Mouse (Mus musculus): Measurements from ENCODE around the gene Noxred1.
"Not testable (repeated sequence)": the region's sequence is repeated elsewhere in the genome, so short reads cannot be mapped to it uniquely, and the experiment has no call there.

The Noxred1 gene

GRCm38 (mm10) chr12:87229633-87230032 is 8.9 kb downstream of the Noxred1 start:
- DNase-seq (ENCODE audit: low spot score in 2 of 2) = no peak

GRCm38 (mm10) chr12:87226801-87227200 is 11.7 kb downstream of the Noxred1 start:
- DNase-seq (ENCODE audit: low spot score in 2 of 2) = no peak

- DNase-seq (ENCODE audit: low spot score in 2 of 2) = no peak
Measured at GRCm38 (mm10) chr12:87224950-87225349, 13.6 kb downstream of the Noxred1 start.

DNA sequence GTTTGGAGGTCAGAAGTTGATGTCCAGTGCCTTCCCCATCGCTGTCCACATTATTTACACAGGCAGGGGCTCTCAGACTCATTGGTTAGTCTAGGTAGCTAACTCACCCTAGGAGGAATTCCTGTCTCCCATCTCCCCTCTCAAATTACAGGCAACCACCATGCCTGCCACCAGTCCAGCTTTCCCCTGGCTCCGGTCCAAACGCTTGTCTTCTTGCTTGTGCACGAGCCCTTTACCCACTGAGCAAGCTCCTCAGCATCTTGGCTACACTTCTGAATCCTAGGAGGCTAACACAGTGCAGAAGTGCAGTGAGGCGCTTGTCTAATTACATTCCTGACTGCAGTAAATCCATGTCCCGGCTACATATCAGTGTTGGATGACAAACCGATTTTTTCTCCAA is 19.2 kb downstream of the Noxred1 start:
- DNase-seq (ENCODE audit: low spot score in 2 of 2) = no peak

- no peak for DNase-seq (ENCODE audit: low spot score in 2 of 2)
Measured at GRCm38 (mm10) chr12:87217596-87217995, 20.9 kb downstream of the Noxred1 start.

DNA sequence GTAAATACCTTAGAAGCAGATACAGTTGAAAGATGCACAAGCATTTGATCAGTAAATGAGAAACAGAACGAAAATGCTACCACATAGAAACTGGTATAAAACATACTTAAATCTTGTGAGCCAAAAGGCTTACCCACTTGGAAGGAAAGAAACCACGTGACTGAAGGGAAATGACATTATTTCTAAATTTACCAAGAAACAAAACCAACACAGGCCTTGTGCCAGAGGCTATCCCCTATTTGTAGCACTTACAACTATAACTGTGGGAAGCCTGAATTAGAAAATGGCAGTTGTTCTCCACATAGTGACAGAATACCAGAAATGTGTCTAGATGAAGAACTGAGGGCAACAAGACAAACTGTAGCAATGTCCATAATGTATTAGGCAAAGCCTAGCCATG is 22.5 kb downstream of the Noxred1 start:
- no peak for DNase-seq (ENCODE audit: low spot score in 2 of 2)

- DNase-seq (ENCODE audit: low spot score in 2 of 2) = no peak
Measured at GRCm38 (mm10) chr12:87212844-87213606, 25.5 kb downstream of the Noxred1 start.

GRCm38 (mm10) chr12:87205789-87206188 is 32.7 kb downstream of the Noxred1 start:
- not testable (repeated sequence) for DNase-seq (ENCODE audit: low spot score in 2 of 2)

DNA sequence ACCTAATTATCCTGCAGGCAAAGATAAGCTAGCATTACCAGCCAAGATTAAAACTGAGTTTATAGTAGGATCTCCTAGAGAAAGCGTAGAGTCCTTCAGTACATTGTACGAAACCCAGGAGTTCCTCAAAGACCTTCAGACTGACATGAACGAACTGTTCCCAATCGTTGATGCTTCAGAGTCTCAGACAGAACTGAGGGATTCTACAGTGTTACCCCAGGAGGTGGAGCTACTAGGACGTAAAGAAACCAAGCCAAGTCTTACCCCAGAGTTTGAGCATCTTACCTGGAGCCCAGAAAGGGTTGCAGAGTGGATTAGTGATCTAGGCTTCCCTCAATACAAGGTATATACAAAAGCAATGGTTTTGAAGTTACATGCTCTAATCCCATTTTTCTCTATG is 36.8 kb downstream of the Noxred1 start:
- no peak for DNase-seq (ENCODE audit: low spot score in 2 of 2)

GRCm38 (mm10) chr12:87199973-87200586 is 38.5 kb downstream of the Noxred1 start, which contains the start of gene Tmed8:
TSS of gene Tmed8 (minus strand) at chr12:87200454.
- peak; percentile 23 to 77 for DNase-seq (ENCODE audit: low spot score in 2 of 2)

- peak in 1 of 2 experiments; percentile 36 for DNase-seq (ENCODE audit: low spot score in 2 of 2)
Measured at GRCm38 (mm10) chr12:87199206-87199972, 39.1 kb downstream of the Noxred1 start, which contains the start of gene Samd15. TSS of gene Samd15 (plus strand) at chr12:87199723.

- DNase-seq (ENCODE audit: low spot score in 2 of 2) = no peak
Measured at GRCm38 (mm10) chr12:87198792-87199191, 39.7 kb downstream of the Noxred1 start.

- DNase-seq (ENCODE audit: low spot score in 2 of 2) = no peak
Measured at GRCm38 (mm10) chr12:87196310-87196709, 42.2 kb downstream of the Noxred1 start.

DNA sequence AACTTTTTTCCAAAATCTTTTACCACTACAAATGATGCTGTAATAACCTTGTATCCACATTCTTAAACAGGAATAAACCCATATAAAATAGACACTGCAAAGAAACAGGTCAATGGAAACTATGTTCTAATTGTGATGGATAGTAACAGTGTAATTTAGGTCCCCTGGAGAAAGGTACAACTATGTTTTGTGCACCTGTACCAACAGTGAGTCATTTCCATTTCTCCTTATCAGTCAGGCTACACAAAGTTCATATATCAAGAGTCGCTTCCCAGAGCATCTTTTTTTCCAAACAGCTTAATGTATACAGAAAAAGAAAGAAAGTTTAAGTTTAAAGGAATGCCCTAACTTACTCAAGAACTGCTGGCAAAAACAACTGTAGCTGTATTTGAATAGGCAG is 43.5 kb downstream of the Noxred1 start:
- DNase-seq (ENCODE audit: low spot score in 2 of 2) = no peak

DNA sequence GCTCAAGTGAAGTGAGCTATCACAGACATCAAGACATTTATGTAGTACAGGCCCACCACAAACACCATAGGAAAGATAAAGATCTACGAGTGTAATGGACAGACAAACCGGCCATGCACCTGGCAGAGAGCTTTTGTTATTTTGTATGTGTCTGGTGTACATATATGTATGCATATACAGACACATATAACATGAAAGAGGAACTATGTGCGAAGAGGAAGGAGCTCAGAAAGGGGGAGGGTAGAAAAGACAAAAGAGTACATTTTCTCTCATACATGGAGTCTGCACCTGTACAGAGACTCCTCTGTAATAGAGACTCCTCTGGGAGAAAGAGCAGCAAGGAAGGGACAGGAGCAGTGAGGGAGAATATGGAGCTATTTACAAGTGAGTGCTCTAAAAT is 45.5 kb downstream of the Noxred1 start:
- DNase-seq (ENCODE audit: low spot score in 2 of 2) = no peak

DNA sequence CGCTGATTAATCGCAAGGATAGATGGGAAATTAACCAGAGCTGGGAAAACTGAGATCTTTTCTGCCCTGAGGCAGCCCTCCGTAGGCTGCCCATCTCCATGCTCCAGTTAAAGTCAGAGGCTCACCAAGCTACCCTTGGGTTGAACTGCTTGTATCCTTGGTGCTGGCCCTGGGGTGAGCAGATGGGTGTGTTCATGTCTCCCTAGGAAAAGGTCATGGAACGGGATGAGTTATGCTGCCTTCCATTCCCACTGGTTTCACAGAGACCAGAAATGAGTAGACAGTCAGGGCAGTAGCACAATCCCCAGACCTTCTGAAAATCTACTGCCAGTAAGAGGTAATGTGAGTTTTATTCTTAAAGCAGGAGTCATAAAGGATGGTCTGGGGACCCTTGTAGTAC is 60.9 kb downstream of the Noxred1 start:
- DNase-seq (ENCODE audit: low spot score in 2 of 2) = no peak

DNA sequence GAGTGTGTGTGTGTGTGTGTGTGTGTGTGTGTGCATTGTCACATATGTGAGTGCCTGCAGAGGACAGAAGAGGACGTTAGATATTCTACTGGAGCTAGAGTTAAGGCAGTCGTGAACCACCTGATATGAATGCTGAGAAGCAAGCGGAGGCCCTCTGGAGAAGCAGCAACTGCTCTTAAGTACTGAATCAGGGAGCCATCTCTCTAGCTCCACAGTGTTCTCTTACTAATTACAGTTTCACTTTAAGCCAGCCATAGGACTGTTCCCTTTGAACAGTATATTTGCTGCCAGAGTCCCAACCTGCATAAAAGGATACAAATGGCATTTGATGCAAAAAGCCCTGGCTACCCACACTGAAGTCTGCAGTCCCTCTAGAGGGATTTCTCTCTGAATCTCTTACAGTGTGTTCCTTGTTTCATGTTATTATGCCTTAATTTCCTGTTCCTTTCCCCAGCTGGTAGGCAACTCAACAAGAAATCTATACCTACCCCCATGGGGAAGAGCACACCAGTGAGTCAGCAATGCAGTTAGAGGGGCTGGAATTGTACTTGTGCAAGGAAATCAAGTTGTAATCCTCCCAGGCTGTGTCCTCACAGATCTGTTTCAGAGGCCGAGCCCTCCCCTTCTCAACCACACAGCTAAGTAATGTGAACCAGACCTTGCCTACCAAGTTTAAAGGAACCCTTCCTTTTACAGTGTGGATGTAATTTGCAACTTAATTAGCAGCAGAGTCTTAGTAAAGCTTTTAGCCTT is 63.2 kb downstream of the Noxred1 start:
- no peak for DNase-seq (ENCODE audit: low spot score in 2 of 2)
